Mouse (Mus musculus): Measurements from ENCODE around the gene Card11.
A peak's percentile ranks its signal among the peaks of the same experiment; 100 is the strongest.

Card11 gene

GRCm38 (mm10) chr5:140951801-140952200 lies 48.6 kb downstream of the Card11 start:
- no peak for TF ChIP-seq GATA4 (IDR thresholded peaks at IDR 0.05; ENCODE audit: insufficient replicate concordance, low read length)

GRCm38 (mm10) chr5:140948009-140948408 lies 52.4 kb downstream of the Card11 start:
- no peak for TF ChIP-seq GATA4 (IDR thresholded peaks at IDR 0.05; ENCODE audit: insufficient replicate concordance, low read length)

GRCm38 (mm10) chr5:140946034-140946433 lies 54.3 kb downstream of the Card11 start:
- no peak for TF ChIP-seq GATA4 (IDR thresholded peaks at IDR 0.05; ENCODE audit: insufficient replicate concordance, low read length)

GRCm38 (mm10) chr5:140944382-140945125 lies 55.8 kb downstream of the Card11 start:
- TF ChIP-seq GATA4 (IDR thresholded peaks at IDR 0.05; ENCODE audit: insufficient replicate concordance, low read length) = no peak

- TF ChIP-seq GATA4 (IDR thresholded peaks at IDR 0.05; ENCODE audit: insufficient replicate concordance, low read length) = no peak
These were observed 59.4 kb downstream of the Card11 start for GRCm38 (mm10) chr5:140940923-140941491.

- TF ChIP-seq GATA4 (IDR thresholded peaks at IDR 0.05; ENCODE audit: insufficient replicate concordance, low read length) = no peak
These were observed 60.0 kb downstream of the Card11 start for GRCm38 (mm10) chr5:140940257-140940922.

GRCm38 (mm10) chr5:140936816-140937215 lies 63.6 kb downstream of the Card11 start:
- TF ChIP-seq GATA4 (IDR thresholded peaks at IDR 0.05; ENCODE audit: insufficient replicate concordance, low read length) = no peak

GRCm38 (mm10) chr5:140935848-140936247 lies 64.5 kb downstream of the Card11 start:
- no peak for TF ChIP-seq GATA4 (IDR thresholded peaks at IDR 0.05; ENCODE audit: insufficient replicate concordance, low read length)

- TF ChIP-seq GATA4 (IDR thresholded peaks at IDR 0.05; ENCODE audit: insufficient replicate concordance, low read length) = no peak
These were observed 65.6 kb downstream of the Card11 start for GRCm38 (mm10) chr5:140934639-140935315.

- TF ChIP-seq GATA4 (IDR thresholded peaks at IDR 0.05; ENCODE audit: insufficient replicate concordance, low read length) = no peak
These were observed 68.7 kb downstream of the Card11 start for GRCm38 (mm10) chr5:140931523-140932229.

GRCm38 (mm10) chr5:140918519-140918918 lies 81.9 kb downstream of the Card11 start:
- TF ChIP-seq GATA4 (IDR thresholded peaks at IDR 0.05; ENCODE audit: insufficient replicate concordance, low read length) = peak; percentile 75; the same call in 1 of the 2 replicates

- TF ChIP-seq GATA4 (IDR thresholded peaks at IDR 0.05; ENCODE audit: insufficient replicate concordance, low read length) = no peak
These were observed 82.6 kb downstream of the Card11 start for GRCm38 (mm10) chr5:140917807-140918206.

- TF ChIP-seq GATA4 (IDR thresholded peaks at IDR 0.05; ENCODE audit: insufficient replicate concordance, low read length) = no peak
These were observed 89.5 kb downstream of the Card11 start for GRCm38 (mm10) chr5:140910841-140911240.

- TF ChIP-seq GATA4 (IDR thresholded peaks at IDR 0.05; ENCODE audit: insufficient replicate concordance, low read length) = no peak
These were observed 99.5 kb downstream of the Card11 start for GRCm38 (mm10) chr5:140900866-140901265.

GRCm38 (mm10) chr5:140891080-140891479 lies 109.3 kb downstream of the Card11 start:
- TF ChIP-seq GATA4 (IDR thresholded peaks at IDR 0.05; ENCODE audit: insufficient replicate concordance, low read length) = no peak
